Mouse (Mus musculus) retina, postnatal 1 day (tissue): ENCODE data around the gene Stk17b.
"Not testable (repeated sequence)": the region's sequence is repeated elsewhere in the genome, so short reads cannot be mapped to it uniquely, and the experiment has no call there.

ENCODE experiments used
- DNase-seq: peaks from one replicate; pipeline ENCODE4 v3.0.0-alpha.2; 2012

Gene Stk17b

DNA sequence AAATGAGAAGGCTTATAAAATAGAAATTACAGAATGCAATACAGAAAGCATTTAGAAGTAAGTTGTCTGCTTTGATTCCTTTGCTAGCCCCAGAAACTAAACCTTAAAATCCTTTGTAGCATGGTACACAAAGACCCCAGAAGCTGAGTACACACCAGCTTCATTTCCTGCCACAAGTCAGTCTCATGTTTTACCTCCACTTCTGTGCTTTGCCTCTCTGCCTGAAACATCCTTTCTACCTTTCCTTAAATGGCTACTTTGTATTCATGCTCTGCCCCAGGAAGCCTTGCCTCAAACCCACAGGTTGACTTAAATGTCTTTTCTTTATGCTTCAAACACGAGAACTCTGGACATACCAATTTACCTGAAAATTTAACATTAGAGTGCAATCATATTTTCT is 3.7 kb downstream of the Stk17b start:
- no peak for DNase-seq

GRCm38 (mm10) chr1:53776176-53776905 is 8.7 kb downstream of the Stk17b start:
- DNase-seq = no peak

DNA sequence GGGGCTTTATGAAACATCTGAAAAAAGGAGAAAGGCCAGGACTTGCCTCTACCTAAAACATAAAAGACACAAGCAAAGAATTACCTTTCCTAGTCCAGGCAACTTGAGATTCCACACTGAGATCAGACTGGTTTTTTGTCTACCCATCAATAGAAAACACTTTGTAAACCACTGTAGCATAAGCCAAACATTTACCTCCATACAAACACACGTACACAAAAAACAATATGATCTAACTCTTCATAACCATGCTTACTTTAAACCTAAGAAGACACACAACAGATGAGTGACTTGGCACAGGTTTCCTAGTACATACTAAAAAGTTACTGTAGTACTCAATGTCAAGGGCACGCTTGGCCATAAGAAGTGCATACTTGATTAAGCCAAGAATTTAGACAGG is 9.5 kb downstream of the Stk17b start:
- no peak for DNase-seq

DNA sequence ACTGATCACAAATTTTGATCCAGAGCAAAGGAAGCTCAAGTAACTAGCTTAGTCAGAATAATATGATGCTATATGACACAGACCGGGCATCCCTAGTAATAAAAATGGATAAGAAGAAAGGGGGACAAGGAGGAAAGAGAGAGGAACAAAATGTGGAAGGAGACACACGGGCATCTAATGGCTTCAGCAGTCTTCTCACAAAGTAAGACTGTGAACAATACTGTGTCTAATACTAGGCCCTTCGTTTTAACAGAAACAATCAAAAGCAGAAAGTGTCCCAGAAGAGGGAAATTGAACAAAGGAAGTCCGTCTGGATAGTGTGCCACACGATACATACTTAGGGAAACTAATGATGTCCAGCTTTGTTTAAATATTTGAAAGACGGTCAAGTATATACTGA is 10.0 kb downstream of the Stk17b start:
- DNase-seq = no peak

DNA sequence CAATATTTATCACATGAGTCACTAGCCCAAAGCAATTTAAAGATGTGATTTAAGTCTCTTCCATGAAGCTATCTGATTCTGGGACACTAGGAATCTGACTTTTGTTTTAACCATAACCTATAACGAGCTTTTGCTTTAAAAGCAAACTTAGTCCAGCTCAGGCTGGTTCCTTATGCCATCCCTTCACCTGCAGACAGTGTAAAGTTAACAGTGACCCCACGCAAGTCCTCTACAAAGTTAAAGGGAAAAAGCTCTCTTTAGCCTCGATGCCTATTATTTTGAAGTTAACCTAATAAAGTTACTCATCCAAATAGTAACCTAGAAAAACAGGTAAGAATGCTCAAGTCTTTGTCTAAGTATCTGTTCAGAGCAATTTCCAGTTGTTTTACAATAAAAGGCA is 10.5 kb downstream of the Stk17b start:
- no peak for DNase-seq

DNA sequence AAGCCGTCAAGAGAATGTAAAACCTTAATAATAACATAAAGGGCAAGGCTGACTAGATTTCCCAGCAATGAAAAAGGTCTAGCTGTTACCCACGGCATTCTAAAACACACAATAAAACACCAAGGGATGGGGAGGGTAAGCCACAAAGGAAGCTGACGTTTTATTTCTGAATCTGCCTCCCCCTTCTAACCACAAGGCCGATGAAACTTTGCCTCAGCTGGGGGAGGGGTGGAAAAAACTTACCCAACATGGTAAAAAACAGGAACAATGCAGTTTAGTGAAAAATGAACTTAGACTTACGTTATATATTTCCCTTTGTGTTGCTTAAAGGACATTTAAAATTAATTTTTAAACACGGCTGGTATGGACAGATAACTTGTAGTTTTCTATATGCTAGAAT is 11.0 kb downstream of the Stk17b start:
- DNase-seq = no peak

DNA sequence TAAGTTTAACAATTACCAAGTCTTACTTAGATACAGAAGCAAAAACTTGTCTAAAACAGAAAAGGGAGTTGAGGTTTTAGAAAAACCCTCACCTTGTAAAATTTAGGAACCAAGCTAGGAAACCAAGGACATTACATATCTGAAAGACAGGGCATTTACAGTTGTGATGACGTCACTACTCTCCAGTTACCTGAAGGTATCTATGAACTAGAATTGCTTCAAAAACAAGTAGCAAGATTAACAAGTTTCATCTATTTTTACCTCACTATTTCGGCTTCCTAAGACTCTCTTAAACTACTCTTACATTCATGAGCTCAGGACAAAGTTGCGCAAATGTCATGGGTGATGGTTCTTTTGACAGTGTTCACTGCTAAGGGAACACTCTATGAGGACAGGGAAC is 12.1 kb downstream of the Stk17b start:
- DNase-seq = no peak

DNA sequence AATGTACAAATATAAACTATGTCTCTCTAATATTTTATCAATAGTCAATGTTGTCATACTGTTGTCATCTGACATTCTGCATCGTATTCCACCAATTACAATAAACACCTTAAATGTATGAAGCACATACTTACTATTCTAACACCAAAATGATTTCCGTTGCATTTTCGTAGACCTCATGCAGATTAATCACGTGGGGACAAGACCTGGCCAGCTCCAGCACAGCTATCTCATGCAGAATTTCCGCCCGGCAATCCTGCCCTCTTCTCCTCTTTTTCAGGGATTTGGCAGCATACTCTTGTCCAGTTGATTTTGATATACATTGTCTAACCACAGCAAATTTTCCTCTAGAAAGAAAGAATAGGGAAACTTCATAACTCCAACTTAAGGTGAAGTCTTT is 13.5 kb downstream of the Stk17b start:
- no peak for DNase-seq

- DNase-seq = no peak
These were observed 18.9 kb downstream of the Stk17b start for GRCm38 (mm10) chr1:53766112-53766511.

DNA sequence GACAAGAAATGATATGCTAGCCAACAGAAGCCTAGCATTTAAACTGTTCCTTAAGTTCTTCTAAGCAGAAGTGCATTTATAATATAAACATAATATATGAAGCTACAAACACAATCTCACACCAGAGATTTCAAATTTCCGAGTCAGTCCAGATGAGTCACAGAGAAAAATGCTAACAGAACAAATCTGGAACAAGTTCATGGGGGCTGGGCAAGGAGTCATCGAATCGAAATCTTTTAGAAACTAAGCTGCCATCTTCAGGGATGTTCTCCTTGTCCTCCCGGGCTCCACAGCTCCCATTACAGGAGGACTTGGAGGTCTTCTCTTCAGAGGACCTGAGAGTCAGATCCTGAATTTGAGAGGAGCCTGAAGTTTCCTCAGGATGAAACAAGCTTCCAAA is 27.7 kb downstream of the Stk17b start:
- no peak for DNase-seq

- DNase-seq = not testable (repeated sequence)
These were observed 31.5 kb downstream of the Stk17b start for GRCm38 (mm10) chr1:53753501-53753900.

GRCm38 (mm10) chr1:53751144-53751543 is 33.9 kb downstream of the Stk17b start:
- no peak for DNase-seq

GRCm38 (mm10) chr1:53750697-53751096 is 34.3 kb downstream of the Stk17b start:
- DNase-seq = not testable (repeated sequence)

DNA sequence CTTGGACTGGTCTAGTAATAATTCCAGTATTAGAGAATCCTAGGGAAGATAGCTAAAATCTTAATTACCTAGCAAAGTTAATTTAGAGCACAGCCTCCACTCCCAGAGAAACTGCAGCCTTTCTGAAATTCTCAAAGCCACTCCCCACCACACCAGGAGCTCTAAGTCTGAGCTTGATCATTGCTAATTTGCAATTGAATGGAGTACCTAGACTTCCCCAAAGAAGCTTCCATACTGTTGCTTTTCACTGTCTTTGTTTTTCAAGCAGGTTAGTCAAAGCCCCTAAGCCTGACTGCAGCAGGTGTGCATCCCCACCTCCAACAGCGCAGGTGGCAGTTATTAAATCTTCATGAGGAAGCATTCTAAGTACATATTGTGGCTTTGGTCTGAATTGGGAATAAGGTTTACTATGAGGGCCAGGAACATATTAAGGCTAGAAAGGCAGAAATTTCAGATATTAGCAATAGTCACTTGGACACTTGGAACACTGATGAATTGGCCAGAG is 35.1 kb downstream of the Stk17b start:
- not testable (repeated sequence) for DNase-seq

- peak; percentile 15 for DNase-seq
These were observed 36.5 kb downstream of the Stk17b start for GRCm38 (mm10) chr1:53748571-53748970.

DNA sequence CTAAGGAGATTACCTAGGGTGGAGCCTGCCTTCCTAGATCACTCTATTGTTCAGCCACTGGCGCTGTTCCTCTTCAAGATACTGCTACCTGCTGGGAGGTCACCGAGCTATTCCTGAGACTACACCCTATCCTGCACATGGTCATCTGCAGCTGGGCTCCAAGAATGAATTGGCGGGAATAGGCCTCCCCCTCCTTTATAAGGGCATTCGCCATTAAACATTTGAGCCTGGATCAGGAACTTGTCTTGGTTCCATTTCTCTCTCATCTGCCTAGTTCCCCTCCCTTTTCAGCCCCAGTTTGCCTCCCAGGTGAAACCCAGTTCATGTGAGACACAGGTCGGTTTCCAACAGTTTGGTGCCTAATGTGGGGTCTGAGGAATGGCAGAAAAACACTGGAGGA is 39.0 kb downstream of the Stk17b start:
- no peak for DNase-seq

- no peak for DNase-seq
These were observed 43.1 kb downstream of the Stk17b start for GRCm38 (mm10) chr1:53741742-53742458.

- DNase-seq = no peak
These were observed 44.2 kb downstream of the Stk17b start for GRCm38 (mm10) chr1:53740777-53741336.

GRCm38 (mm10) chr1:53740077-53740776 is 44.8 kb downstream of the Stk17b start:
- DNase-seq = not testable (repeated sequence)

- no peak for DNase-seq
These were observed 48.4 kb downstream of the Stk17b start for GRCm38 (mm10) chr1:53736583-53736982.

GRCm38 (mm10) chr1:53728489-53729225 is 56.4 kb downstream of the Stk17b start:
- no peak for DNase-seq

GRCm38 (mm10) chr1:53726883-53727282 is 58.1 kb downstream of the Stk17b start:
- DNase-seq = no peak

DNA sequence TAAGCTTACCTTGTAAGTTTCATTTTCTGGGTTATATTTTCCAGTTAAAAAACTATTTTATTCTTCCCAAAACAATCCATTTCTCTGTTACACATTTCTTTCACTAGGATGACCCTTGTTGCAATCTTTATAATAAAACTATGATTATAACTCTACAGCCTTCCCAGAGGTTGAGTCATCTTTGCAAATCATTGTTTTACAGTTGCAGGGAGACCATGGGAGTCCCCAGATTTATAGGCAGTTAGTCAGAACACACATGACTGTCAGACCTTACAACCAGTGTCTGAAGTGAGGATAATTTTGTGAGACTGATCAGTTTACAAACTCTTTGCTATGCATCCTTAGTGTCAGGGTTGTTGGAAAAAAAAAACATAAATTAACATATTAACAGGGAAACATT is 63.7 kb downstream of the Stk17b start:
- DNase-seq = no peak
